Mouse (Mus musculus): Measurements from ENCODE around the gene Ilkap.

DNA sequence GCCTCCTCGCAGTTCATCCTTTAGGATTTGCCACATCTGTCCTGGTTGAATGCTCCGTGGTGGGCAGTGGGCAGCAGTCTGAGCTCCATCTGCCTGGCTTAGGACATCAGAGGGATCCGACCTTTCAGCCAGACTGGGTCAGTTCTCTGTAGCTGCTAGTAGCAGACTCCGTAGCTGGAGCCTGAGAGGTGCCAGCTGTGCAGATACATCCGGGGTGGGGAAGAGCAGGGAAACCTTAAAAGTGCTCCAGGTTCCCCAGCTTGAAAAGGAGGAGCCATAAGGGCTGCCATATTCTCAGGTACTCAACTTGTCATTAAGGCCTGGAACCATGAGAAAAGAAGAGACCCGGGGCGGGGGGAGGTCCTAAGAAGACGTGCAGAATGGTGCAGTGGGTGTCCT is 32.8 kb downstream of the Ilkap start:
- TF ChIP-seq POLR2A (IDR thresholded peaks at IDR 0.05; ENCODE audit: extremely low read depth, insufficient read depth, low read length): no peak
- no peak for TF ChIP-seq CTCF (IDR thresholded peaks at IDR 0.05; ENCODE audit: low read depth, low read length)
